20 mouse cellular contexts compared by ENCODE assay signal in genomic region chr5:103740093-103740902, GRCm38 (mm10). TPM values are rescaled to one million over a fixed set of nuclear protein-coding genes. Genes with fewer than 3 reads are reported as not detected.
DNase-seq lines count a peak whose midpoint lies in the region; ATAC-seq lines count a peak whose summit lies in the region.
"Had no signal": no experiment of that assay in that cellular context is flagged by ENCODE, and none has a peak within 500 bp of the region (broad histone marks: within the 10 kb centered on the region; RNA-seq: fewer than 3 reads in every experiment).

No protein-coding gene starts in this region.

- H3K4me1 ChIP-seq in liver, embryonic 13.5 days (replicated peaks) = peaks cover 98% of the 10 kb centered on the region
- H3K4me1 ChIP-seq: midbrain, embryonic 12.5 days; neural tube, embryonic 12.5 days had no signal

- H3K9me3 ChIP-seq in liver, embryonic 13.5 days (replicated peaks) = no peaks in the 10 kb centered on the region
- H3K9me3 ChIP-seq: kidney, embryonic 15.5 days; midbrain, embryonic 12.5 days; neural tube, embryonic 12.5 days had no signal

- 0 out of 2 replicates have a peak, but pooled peaks cover 3% of the 10 kb centered on the region for H3K27me3 ChIP-seq in liver, embryonic 13.5 days
- H3K27me3 ChIP-seq: CH12.LX; kidney, embryonic 15.5 days; neural tube, embryonic 12.5 days had no signal

- peak overlapping the region; percentile 99 for H3K27ac ChIP-seq in liver, embryonic 13.5 days
- H3K27ac ChIP-seq: kidney, embryonic 15.5 days; midbrain, embryonic 12.5 days; neural tube, embryonic 12.5 days had no signal

- no peak overlapping the region for H3K4me2 ChIP-seq in liver, embryonic 13.5 days
- H3K4me2 ChIP-seq: kidney, embryonic 15.5 days; midbrain, embryonic 12.5 days; neural tube, embryonic 12.5 days had no signal

- no peaks in the 10 kb centered on the region for H3K36me3 ChIP-seq in liver, embryonic 13.5 days
- H3K36me3 ChIP-seq: kidney, embryonic 15.5 days; midbrain, embryonic 12.5 days; neural tube, embryonic 12.5 days had no signal

- ATAC-seq in liver, embryonic 13.5 days (ENCODE audit: low read depth) = no peak
- ATAC-seq in frontal cortex, adult (ENCODE audit: low TSS enrichment) = no peak
- ATAC-seq: forebrain, embryonic 14.5 days; hindbrain, embryonic 16.5 days; intestine, embryonic 16.5 days had no signal

- H3K4me3 ChIP-seq in liver, embryonic 13.5 days (replicated peaks) = no peak overlapping the region
- H3K4me3 ChIP-seq: erythroblast, embryonic 14.5 days; kidney, embryonic 15.5 days; midbrain, embryonic 12.5 days; neural tube, embryonic 12.5 days had no signal

- DNase-seq in adrenal gland, postnatal 36 days = peak; percentile 32 to 37
- no peak for DNase-seq in adrenal gland, postnatal 4 days (ENCODE audit: low spot score in 2 of 2)
- peak; percentile 28 to 41 for DNase-seq in spleen, postnatal 10 days (ENCODE audit: low spot score in 2 of 2)
- no peak for DNase-seq in spleen, postnatal 36 days (ENCODE audit: low spot score in 2 of 2)
- DNase-seq in liver, embryonic 13.5 days = no peak
- no peak for DNase-seq in yolk sac, embryonic 10.5 days (ENCODE audit: low spot score)
- DNase-seq: adrenal gland, adult 2 months; cerebellum, adult 9-11 months; gastrocnemius, postnatal 36 days; lung, postnatal 10 days; thymus, postnatal 36 days had no signal

- peak overlapping the region; percentile 61 for H3K9ac ChIP-seq in liver, embryonic 13.5 days
- H3K9ac ChIP-seq: kidney, embryonic 15.5 days; midbrain, embryonic 12.5 days; neural tube, embryonic 12.5 days had no signal

- 62% methylated on average over 5 of the region's 5 CpGs for WGBS in liver, embryonic 13.5 days (ENCODE audit: insufficient replicate concordance)

RNA-seq across cellular contexts. Expression of gene Aff1, which starts 48.1 kb away (rescaled TPM):
- 10 to 100 TPM; 40.8 to 44.1 TPM for total RNA-seq in adrenal gland, postnatal 36 days (2021)
- total RNA-seq in adrenal gland, postnatal 4 days (2021) = 10 to 100 TPM; 37.5 to 43.3 TPM
- 8.0 and 13.7 TPM in 2 replicates for polyA plus RNA-seq in liver, embryonic 13.5 days (2015; fragmentation: Nextera tagmentation; extraction: Ambion mirVana)

Comparison
In these comparisons a context has a peak if more than half of its experiments do, and no peak if none do; other contexts are left out.
1. DNase-seq: peak in adrenal gland, postnatal 36 days (2 of 2) and spleen, postnatal 10 days (2 of 2); none in adrenal gland, postnatal 4 days (0 of 2), spleen, postnatal 36 days (0 of 2), liver, embryonic 13.5 days (single experiment) and yolk sac, embryonic 10.5 days (single experiment).